Mouse (Mus musculus) embryonic facial prominence, embryonic 10.5 days (tissue): ENCODE data around the gene Eif4a1. TPM values are rescaled to one million over a fixed set of nuclear protein-coding genes. Genes with fewer than 3 reads are reported as not detected.
"Not testable (repeated sequence)": the region's sequence is repeated elsewhere in the genome, so short reads cannot be mapped to it uniquely, and the experiment has no call there.

ENCODE experiments used
- DNase-seq: peaks from one replicate; pipeline ENCODE4 v3.0.0-alpha.2; 2017; ENCODE audit warnings: low spot score
- H3K27ac ChIP-seq: fragments of 300-500 bp; sonication (generic); replicated peaks from 2 replicates; pipeline ENCODE4 v1.5.1; 2016; ENCODE audit warnings: mild to moderate bottlenecking
- H3K27me3 ChIP-seq: fragments of 300-500 bp; sonication (generic); replicated peaks from 2 replicates; pipeline ENCODE4 v1.6.1; 2016; ENCODE audit warnings: low read depth, mild to moderate bottlenecking; ENCODE audit not compliant: poor library complexity, severe bottlenecking
- H3K36me3 ChIP-seq: fragments of 300-500 bp; sonication (generic); replicated peaks from 2 replicates; pipeline ENCODE4 v1.6.1; 2016; ENCODE audit warnings: mild to moderate bottlenecking, moderate library complexity
- H3K4me1 ChIP-seq: fragments of 300-500 bp; sonication (generic); 2 replicates; pipeline ENCODE4 v1.6.1; 2016
- H3K4me3 ChIP-seq: fragments of 300-500 bp; sonication (generic); 2 replicates; pipeline ENCODE4 v1.5.1; 2016; ENCODE audit warnings: mild to moderate bottlenecking, moderate library complexity
- H3K9me3 ChIP-seq: fragments of 300-500 bp; sonication (generic); 2 replicates; pipeline ENCODE4 v1.6.1; 2016; ENCODE audit warnings: mild to moderate bottlenecking
- WGBS: fragments of 180-500 bp; shearing (Covaris S2); methylation state at CpG from one replicate; pipeline ENCODE4 v1.1.7; 2016; 5-methylcytosine and 5-hydroxymethylcytosine counted together
- polyA plus RNA-seq: library from polyadenylated mRNA; unstranded; fragments of >200 nt; fragmentation: Nextera tagmentation; extraction: Ambion mirVana; gene quantifications from 2 replicates; pipeline ENCODE4 v1.2.1, GENCODE M21; 2016

Gene Eif4a1
- polyA plus RNA-seq, 1 experiment from 2014 or later, result 780 TPM

DNA sequence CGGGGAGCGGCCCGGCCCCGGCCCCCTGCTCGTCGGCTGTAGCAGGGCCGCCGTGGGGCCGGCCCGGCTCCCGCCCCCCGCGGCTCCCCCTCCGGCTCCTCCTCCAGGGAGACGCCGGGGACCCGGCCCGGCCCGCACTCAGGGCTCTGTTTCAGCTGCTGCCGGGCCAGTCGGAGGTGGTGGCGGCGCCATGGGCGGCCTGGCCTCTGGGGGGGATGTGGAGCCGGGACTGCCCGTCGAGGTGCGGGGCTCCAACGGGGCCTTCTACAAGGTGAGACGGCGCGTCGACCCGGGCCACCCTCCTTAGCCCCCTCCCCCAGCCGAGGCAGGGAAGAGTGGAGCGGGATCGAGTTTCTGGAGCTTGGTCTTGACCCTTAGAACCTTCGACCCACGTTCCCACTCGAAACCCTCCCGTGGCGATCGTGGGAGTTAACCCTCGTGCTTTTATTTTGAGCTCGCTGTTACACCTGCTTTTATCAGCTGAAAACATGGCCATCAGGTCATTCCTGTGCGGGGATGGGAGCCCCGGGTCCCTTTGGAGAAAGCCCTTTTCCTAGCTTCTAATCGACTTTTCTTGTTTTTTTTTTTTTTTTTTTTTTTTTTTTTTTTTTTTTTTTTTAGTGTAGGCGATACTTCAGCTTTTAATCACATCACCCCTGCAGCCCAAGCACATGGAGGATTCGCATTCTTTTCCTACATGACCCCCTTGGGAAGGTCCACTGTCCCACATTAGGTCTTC lies 38.9 kb downstream of the Eif4a1 start:
- Histone ChIP-seq H3K27ac (peak overlapping the region; percentile 98), H3K27me3 (no peaks in the 10 kb centered on the region), H3K9me3 (no peaks in the 10 kb centered on the region), H3K36me3 (peaks cover 40% of the 10 kb centered on the region), H3K4me1 (peaks cover 28% of the 10 kb centered on the region), H3K4me3 (peak overlapping the region; percentile 99)
- under 1% methylated on average over 50 of the region's 50 CpGs for WGBS
- no peak for DNase-seq

DNA sequence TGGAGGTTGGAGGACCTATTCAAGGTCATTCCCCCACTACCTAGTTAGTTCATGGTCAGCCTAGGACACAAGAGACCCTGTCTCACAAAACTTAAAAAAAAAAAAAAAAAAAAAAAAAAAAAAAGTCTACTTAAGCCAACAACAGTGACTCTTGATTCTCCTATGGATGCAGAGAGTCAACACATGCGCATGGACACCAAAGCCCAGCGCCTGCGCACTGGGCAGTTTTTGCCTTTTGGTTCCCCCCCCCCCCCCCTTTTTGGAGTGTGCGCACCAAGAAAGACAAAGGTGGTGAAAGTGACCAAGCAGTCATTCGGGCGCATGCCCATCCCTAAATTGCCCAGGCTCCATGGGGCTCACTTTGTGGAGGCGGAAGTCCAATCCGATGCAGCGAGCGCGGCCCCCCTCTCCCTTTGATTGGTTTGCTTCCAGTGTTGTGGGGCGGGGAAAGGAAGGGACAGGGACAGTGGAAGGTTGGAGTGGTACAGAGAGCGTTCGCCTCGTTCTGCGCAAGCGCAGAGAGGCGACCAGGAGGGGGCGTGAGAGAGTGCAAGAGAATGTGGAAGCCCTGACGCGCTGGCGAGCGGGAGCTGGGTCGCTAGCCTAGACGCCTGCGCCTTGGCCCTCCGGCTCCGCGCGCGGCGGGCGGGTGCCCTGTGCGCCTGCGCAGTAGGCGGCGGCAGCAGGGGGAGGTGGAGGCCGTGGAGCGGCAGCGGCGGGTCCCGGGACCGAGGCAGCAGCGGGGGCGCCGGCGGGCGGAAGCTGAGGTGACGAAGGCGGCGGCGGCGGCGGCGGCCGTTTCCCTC lies 39.7 kb downstream of the Eif4a1 start, which contains the start of gene Fxr2:
Gene Fxr2, plus strand, starts transcription at position 707 of the 806 bp plus-strand sequence.
- Histone ChIP-seq H3K9me3 (no peaks in the 10 kb centered on the region), H3K36me3 (peaks cover 32% of the 10 kb centered on the region), H3K4me3 (peak within 1 kb of the TSS; percentile 99), H3K27ac (peak within 1 kb of the TSS; percentile 98), H3K27me3 (no peaks in the 10 kb centered on the region), H3K4me1 (peaks cover 28% of the 10 kb centered on the region)
- peak; percentile 100 for DNase-seq
- WGBS, result under 1% methylated on average over 55 of the region's 56 CpGs

DNA sequence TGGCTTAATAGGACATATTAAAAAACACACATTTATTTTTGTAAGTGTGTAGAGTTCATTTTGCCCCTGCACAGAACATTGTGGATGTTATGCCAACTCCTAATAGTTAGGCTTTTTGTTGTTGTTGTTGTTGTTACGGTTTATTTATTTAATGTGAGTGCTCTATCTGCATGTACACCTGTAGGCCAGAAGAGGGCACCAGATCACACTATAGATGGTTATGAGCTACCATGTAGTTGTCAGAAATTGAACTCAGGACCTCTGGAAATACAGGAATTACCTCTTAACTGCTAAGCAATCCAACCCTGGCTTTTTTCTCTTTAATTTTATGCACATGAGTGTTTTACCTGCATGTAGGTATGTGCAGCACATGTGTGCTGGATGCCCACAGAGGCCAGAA lies 42.4 kb downstream of the Eif4a1 start:
- DNase-seq, result no peak
- no peaks in the 10 kb centered on the region for H3K27me3 ChIP-seq
- 68% methylated on average over 1 of the region's 1 CpGs for WGBS
- H3K27ac ChIP-seq, result no peak overlapping the region
- H3K9me3 ChIP-seq, result no peaks in the 10 kb centered on the region
- H3K36me3 ChIP-seq, result peaks cover 7% of the 10 kb centered on the region
- H3K4me1 ChIP-seq, result peaks cover 19% of the 10 kb centered on the region
- no peak overlapping the region for H3K4me3 ChIP-seq

DNA sequence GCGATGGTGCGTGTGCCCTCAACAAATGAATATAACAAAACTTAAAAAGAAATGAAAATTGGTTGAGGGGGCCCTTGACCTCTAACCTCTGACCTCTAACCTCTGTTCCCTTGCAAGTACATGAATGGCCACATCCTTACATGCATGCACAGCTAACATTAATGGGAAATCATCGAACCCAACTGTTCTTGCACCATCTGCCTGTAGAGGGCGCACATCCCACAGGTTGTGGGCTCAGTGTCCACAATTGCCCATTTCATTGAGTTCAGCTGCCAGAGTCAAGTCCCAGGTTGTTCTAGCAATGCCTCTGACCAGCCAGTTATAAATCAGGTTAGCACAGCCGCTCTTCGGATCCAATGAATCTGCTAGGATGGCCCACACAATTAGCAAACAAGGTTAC lies 43.9 kb downstream of the Eif4a1 start:
- Histone ChIP-seq H3K4me1 (peaks cover 7% of the 10 kb centered on the region; the same call in 1 of the 2 replicates), H3K27me3 (no peaks in the 10 kb centered on the region), H3K36me3 (0 out of 2 replicates have a peak, but pooled peaks cover 4% of the 10 kb centered on the region), H3K9me3 (no peaks in the 10 kb centered on the region), H3K4me3 (no peak overlapping the region), H3K27ac (no peak overlapping the region)
- DNase-seq, result peak; percentile 85
- WGBS, result 35% methylated on average over 6 of the region's 6 CpGs

DNA sequence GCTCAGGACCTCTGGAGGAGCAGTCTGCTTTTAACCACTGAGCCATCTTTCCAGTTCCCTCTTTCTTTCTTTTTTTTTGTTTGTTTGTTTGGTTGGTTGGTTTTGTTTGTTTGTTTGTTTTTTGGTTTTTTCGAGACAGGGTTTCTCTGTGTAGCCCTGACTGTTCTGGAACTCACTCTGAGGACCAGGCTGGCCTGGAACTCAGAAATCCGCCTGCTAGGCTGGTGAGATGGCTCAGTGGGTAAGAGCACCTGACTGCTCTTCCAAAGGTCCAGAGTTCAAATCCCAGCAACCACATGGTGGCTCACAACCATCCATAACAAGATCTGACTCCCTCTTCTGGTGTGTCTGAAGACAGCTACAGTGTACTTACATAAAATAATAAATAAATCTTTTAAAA lies 47.9 kb downstream of the Eif4a1 start:
- H3K27ac ChIP-seq, H3K4me3 ChIP-seq, H3K36me3 ChIP-seq, DNase-seq, H3K27me3 ChIP-seq, H3K9me3 ChIP-seq: not testable (repeated sequence)
- WGBS, result 84% methylated on average over 2 of the region's 2 CpGs
- peaks cover 18% of the 10 kb centered on the region for H3K4me1 ChIP-seq

DNA sequence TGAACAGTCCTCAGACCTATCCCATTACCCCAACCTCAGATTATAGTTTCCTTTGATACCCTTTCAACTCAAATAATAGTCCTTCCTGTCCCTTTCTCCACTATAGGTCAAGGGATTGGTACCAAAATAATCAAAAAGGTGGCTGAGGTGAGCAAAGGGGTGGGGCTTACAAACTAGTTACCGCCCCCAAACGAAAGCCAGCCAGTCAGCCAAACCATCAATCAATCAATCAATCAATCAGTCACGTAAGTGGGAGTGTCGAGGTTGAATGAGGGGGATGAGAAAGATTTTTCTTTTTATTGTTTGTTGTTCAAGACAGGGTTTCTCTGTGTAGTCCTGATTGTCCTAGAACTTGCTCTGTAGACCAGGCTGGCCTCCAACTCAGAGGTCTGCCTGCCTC lies 49.2 kb downstream of the Eif4a1 start:
- no peak for DNase-seq
- H3K27me3 ChIP-seq, result no peaks in the 10 kb centered on the region
- H3K4me1 ChIP-seq, result peaks cover 18% of the 10 kb centered on the region
- no peaks in the 10 kb centered on the region for H3K36me3 ChIP-seq
- peak overlapping the region; percentile 67 for H3K4me3 ChIP-seq
- no peak overlapping the region; the same call in 1 of the 2 replicates for H3K27ac ChIP-seq
- WGBS, result 66% methylated on average over 4 of the region's 4 CpGs
- no peaks in the 10 kb centered on the region for H3K9me3 ChIP-seq

DNA sequence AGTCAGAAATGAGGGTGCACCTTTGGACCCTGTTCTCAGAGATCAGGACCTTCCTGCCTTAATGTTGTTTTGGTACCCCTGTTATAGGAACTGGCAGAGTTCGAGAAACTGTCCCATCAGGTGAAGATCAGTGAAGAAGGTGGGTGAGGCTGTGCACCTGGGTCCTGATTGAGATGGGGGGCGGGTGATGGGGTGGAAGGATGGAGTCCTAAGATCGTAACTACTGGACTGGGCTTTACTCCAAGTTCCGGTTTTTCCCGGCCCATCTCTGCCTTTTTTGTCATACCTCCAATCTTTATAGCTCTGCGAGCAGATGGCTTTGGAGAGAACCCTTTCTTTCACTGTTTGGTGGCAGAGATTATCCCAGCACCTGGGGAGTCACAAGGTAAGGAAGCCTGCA lies 49.8 kb downstream of the Eif4a1 start:
- Histone ChIP-seq H3K4me3 (peak overlapping the region; percentile 67), H3K27ac (peak overlapping the region; percentile 91), H3K4me1 (peaks cover 18% of the 10 kb centered on the region), H3K36me3 (no peaks in the 10 kb centered on the region), H3K27me3 (peaks cover 5% of the 10 kb centered on the region; the same call in 1 of the 2 replicates), H3K9me3 (no peaks in the 10 kb centered on the region)
- WGBS, result 51% methylated on average over 6 of the region's 6 CpGs
- no peak for DNase-seq

DNA sequence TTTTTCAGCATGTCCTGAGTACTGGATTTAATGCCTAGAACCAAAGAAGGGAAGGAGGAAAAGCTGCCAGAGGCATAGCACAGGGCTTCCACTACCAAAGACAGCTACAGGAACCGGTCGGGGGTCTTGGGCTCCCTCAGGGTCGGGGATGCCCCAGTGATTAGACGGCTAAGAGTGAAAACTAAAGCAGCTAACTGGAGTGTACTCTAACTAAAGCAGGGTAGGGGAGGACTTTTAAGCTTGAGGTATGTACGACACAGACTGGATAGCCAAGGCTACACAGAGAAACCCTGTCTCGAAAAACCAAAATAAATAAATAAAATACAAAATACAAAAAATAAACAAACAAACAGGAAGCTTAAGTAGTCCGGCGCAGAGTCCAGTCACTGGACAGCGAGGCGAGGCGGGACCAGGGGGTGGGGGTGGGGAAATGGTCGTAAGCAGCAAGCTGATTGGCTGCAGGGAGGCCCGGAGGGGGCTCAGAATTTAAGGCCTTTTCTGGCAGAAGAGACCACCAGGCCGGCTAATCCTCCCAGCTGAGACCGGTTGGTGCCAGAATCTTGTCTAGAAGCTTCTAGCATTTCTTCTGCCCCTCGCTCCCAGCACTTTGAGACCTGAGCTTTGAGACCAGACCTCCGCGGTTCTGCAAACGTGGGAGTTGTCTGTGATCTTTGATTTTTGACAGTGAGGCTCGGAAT lies 50.5 kb downstream of the Eif4a1 start, which contains the start of gene Sat2:
Gene Sat2, plus strand, starts transcription at position 454 of the 698 bp plus-strand sequence.
- DNase-seq, result peak; percentile 90
- H3K27ac ChIP-seq, result peak within 1 kb of the TSS; percentile 91
- peaks cover 18% of the 10 kb centered on the region for H3K4me1 ChIP-seq
- peak within 1 kb of the TSS; percentile 67 for H3K4me3 ChIP-seq
- peaks cover 9% of the 10 kb centered on the region for H3K27me3 ChIP-seq
- H3K9me3 ChIP-seq, result no peaks in the 10 kb centered on the region
- no peaks in the 10 kb centered on the region for H3K36me3 ChIP-seq
- under 1% methylated on average over 20 of the region's 20 CpGs for WGBS

DNA sequence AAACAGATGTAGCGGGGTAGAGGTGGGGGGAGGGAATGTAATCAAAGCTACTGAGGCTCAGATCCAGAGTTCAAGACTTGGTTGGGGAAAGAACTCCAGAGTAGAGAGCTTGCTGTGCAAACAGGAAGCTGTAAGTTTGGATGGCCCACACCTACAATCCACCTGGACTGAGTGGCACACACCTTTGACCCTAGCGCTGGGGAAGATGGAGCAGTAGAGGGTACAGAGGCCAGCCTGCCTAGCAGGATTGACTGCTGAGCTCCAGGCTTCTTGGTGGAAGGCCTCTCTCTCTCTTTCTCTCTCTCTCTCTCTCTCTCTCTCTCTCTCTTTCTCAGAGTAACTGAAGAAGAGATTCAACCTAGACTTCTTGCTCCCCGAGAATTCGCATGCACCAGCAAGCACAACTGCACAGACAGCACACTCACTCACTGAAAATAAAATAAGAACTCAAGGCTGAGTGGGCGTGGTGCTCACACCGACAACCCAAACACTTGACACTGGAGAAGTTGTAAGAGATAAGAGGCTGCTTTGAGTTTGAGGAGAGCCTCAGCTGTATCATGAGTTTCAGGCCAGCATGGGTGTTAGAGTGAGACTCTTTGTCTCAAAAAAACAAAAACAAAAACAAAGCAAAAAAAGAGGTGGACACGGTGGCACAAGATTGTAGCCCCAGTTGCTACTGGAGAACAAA lies 51.7 kb downstream of the Eif4a1 start:
- H3K4me3 ChIP-seq, result no peak overlapping the region
- H3K36me3 ChIP-seq, result no peaks in the 10 kb centered on the region
- WGBS, result 82% methylated on average over 7 of the region's 7 CpGs
- H3K9me3 ChIP-seq, result no peaks in the 10 kb centered on the region
- H3K27me3 ChIP-seq, result peaks cover 21% of the 10 kb centered on the region
- no peak overlapping the region for H3K27ac ChIP-seq
- peaks cover 21% of the 10 kb centered on the region for H3K4me1 ChIP-seq
- no peak for DNase-seq

DNA sequence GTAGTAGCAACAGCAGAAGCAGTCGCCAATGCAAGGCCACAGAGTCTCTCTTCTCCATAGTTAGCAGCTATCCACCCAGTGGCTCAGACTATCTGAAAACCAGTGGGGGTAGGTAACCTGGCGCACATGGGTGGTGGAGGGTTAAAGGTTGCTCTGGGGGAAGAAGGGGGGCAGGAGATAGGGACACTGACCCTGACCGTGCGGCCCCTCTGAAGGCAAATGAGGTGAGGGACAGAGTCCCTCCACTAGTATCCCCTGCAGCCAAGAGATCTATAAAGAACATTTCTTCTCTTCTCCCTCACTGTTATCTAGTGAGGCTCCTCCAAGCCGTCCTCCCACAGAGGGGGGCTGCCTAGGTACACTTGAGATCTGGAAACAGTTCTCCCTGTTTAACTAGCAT lies 54.4 kb downstream of the Eif4a1 start, which contains the start of gene Shbg:
Gene Shbg, minus strand, starts transcription at position 101 of the 400 bp plus-strand sequence.
- Histone ChIP-seq H3K4me1 (peaks cover 25% of the 10 kb centered on the region), H3K36me3 (no peaks in the 10 kb centered on the region), H3K27me3 (peaks cover 32% of the 10 kb centered on the region), H3K9me3 (no peaks in the 10 kb centered on the region), H3K27ac (no peak within 1 kb of the TSS), H3K4me3 (no peak within 1 kb of the TSS)
- 78% methylated on average over 5 of the region's 5 CpGs for WGBS
- DNase-seq, result no peak
